Mouse (Mus musculus) 3T3-L1 (cell line): ENCODE data around the gene Pou2f1.

Experiments
- DNase-seq: peaks from one replicate; pipeline ENCODE4 v3.0.0-alpha.2; 2015; ENCODE audit warnings: low read depth, low spot score

Pou2f1 gene

GRCm38 (mm10) chr1:165848881-165849280, 153.6 kb downstream of the Pou2f1 start:
- DNase-seq, result no peak

GRCm38 (mm10) chr1:165848417-165848816, 154.1 kb downstream of the Pou2f1 start:
- no peak for DNase-seq

GRCm38 (mm10) chr1:165845366-165845765, 157.1 kb downstream of the Pou2f1 start:
- DNase-seq, result no peak

GRCm38 (mm10) chr1:165844956-165845355, 157.5 kb downstream of the Pou2f1 start:
- DNase-seq, result no peak

- no peak for DNase-seq
Observed at GRCm38 (mm10) chr1:165844466-165844951, 158.0 kb downstream of the Pou2f1 start.

DNA sequence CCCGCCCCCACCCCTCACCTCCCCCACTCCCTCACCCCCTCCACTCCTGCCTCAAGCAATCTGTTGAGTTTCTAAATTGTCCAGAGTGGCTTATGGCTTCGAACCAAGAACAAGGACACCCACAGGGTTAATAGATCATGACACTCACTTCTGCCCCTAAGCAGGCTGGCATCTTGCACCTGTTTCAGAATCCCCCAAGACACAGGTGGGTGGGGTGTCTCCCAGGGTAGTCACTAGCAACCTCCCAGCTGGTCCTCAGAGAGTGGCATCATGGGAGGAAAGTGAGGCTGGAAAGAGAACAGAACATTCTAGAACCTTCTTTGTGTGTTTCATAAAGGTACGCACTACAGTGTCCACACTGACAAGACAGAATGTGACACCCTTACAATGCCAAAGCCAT, 158.9 kb downstream of the Pou2f1 start:
- no peak for DNase-seq

GRCm38 (mm10) chr1:165842170-165842569, 160.3 kb downstream of the Pou2f1 start:
- no peak for DNase-seq

DNA sequence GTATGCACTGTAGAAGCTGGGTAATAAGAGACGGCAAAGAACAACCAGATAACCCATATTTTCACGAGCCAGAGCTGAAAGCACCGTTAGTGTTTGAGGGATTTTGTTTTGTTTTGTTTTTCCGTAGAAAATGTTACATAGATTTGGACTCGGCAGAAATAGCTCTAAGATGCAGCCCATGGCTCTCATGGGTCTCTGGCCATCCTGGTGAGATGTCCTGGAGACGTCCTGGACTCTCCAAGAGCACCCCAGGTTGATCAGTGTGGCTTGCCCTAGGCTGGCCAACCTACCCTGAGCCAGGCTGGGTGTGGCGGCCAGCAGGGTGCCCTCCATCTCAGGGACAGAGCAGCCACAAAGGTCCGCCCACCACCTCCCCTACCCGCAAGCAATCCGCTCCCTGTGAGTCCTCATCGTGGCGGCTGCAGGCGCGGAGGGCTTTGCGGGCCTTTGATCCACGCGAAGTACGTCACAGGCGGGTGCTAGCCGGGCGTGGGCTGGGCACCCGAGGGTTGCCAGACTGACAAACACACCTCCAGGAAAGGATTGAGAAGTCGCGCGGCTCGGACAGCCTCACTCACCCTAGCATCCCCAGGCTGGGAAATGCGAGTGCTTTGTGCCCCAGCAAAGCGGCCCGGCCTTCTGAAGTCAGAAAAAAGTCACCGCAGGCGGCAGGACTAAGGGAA, 161.8 kb downstream of the Pou2f1 start:
- DNase-seq, result no peak

DNA sequence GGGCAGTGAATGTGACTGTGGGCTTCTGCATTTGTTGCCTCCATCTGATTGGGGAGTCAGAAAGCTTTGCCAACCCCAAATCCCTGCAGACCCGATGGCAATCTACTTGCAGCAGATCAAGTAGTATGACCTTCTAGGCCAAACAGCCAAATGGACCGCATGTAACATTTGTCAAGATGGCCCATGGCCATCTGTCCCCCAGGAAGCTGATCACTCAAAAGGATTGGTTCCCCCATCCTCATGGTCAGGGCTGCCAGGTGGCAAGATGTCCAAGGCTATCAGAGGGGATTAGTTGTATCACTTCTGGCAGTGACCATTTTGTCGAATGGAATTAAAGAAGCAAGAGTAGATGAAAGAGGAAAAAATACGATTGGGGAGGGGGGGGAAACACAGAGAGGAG, 163.3 kb downstream of the Pou2f1 start:
- no peak for DNase-seq

- no peak for DNase-seq
Observed at GRCm38 (mm10) chr1:165837546-165837945, 164.9 kb downstream of the Pou2f1 start.

- DNase-seq, result peak; percentile 39
Observed at GRCm38 (mm10) chr1:165836461-165836860, 166.0 kb downstream of the Pou2f1 start.

DNA sequence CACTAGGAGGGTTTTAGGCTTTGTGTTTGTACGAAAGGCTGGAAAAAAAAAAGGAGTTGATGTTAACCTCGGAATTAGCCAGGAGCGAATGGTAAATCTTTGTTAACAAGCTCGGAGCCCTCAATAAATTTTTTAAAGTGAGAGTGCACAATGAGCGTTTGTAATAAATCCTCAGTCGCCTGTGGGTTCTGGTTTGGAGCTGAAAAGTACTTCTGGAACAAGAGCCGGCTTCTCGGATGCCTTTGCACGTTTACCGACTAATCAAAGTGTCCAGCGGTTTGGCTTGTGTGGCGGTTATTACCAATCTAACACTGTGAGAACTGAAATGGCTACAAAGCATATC, 167.9 kb downstream of the Pou2f1 start:
- no peak for DNase-seq

DNA sequence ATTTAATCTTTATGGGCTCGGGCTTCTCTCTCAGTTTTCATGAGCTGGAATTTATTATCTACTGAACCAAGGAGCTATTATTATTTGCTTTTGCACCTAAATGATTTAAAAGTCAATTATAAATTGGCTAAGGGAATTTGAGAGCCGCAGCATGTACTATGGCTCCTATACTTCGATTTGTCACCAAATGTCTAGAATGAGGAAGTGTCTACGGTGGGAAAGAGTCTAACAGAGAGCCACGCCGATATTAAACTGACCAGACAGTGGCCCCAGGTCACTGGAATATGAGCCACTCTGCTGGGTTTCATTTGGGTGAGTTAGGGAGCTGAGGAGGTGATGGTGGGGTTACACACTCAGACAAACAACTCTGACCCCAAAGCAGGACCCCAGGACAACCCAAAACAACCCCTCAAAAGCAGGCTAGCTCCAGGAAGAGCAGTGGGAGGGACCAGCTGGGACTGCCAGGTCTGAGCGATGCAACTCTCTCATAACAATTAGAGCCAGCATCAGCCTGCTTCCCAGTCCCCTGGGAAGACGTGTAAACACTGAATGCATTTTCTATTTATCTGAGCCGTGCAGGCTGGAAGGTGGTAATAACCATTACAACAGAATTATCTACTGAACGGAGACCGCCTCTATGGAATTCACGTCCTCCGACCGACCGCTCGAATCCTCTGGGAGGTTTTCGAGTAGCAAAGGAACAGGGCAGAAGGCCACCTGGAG, 168.4 kb downstream of the Pou2f1 start:
- no peak for DNase-seq

DNA sequence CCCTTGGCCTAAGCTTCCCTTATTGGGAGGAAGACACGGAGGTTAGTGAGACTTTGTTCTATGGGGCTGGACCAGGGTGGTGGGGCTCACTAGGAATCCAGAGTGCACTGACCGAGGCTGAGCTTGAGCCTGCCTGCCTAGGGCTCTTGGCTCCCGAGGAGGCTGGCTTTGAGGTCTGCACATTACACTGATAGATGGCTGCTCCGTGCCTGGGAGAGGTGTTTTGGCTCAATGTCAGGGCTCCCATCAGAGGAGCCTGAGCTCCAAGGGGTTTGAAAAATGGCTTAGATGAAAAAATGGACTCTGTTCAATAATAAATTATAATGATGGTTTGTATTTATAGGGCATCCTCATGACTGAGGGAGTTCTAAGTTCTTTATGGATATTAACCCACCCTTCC, 169.2 kb downstream of the Pou2f1 start:
- DNase-seq, result no peak

- no peak for DNase-seq
Observed at GRCm38 (mm10) chr1:165829890-165830289, 172.6 kb downstream of the Pou2f1 start.

DNA sequence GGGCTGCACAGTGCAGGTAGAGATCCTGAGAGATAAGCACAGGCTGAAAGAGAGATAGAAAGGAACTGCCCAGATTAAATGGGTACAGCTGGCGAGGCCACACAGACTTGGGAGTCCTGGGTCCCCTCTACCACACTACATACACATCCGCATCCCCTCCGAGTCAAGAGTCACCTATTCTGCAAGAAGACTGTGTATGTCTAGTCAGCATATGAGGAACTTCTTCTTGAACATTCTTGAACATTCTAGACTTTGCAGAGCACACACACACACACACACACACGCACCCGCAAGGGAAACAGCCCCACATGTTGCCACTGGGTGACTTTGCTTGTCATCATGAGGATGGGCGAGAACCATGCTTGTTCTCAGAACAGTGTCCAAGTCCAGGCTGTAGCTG, 173.9 kb downstream of the Pou2f1 start:
- DNase-seq, result no peak

- DNase-seq, result no peak
Observed at GRCm38 (mm10) chr1:165828173-165828572, 174.3 kb downstream of the Pou2f1 start.

DNA sequence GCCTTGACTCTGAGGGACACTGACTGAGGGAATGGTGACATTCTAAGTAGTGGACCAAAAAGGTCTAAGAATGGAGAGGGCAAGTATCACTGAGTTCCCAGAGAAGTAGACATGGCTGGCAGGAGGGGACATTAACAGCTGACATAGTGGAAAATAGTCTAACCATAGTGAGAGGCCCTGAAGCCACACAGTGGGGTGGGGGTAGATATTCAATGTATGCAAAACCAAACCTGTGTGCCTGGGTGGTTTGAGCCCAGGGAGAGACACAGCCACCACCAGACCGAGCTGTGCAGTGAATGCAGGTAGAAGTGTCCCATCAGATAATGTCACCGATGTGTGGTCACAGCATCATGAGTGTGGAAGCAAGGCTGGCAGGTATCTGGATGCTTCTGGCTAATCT, 180.4 kb downstream of the Pou2f1 start:
- DNase-seq, result no peak

DNA sequence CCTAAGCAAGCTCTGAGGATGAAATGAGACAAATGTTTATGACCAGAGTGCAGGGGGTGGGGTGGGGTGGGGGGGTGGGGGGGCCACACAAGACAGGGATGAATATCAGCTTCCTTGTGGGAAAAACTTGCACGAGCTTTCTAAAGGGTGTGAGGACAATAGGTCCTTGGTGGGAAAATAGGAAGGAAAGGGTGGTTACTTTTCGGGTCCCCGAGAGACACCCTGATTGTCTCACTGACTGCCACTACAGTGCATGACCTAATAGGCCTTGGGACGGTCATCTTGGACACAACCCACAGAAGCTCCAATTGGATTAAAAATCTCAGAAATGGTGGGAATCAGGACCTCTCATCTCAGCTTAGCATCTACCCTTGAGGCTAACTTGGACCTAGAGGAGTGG, 183.3 kb downstream of the Pou2f1 start:
- DNase-seq, result no peak

DNA sequence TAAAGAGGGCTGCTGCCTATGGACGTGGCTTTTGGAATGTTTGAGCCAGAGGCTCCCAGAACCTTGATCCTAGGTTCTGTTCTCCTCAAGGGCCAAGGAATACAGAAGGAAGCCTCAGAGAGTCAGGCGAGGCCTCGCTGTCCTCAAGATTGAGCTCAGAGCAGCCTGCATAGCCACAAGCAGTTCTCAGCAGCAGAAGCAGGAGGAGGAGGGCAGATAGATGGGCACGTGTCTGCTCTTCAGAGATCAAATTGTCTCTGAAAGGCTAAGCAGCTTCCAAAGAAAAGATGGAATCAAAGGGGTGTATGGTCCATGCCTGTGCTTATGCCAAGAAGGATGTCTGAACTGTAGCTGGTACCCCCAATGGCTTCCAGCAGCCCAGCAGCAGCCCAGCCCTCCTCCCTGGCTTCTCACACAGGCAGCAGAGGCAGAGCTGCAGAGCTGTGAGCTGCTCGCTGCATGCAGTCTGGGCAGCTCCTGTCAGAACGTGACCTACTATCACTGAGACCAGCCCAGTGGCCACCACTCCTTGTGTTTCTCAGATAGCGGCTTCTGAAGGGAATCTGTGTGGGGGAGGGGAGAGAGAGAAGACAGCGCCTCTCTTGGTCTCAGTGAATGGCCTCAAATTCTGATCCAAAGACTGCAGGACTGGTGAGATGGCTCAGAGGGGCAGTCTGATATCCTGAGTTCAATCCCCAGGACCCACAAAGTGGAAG, 184.2 kb downstream of the Pou2f1 start:
- no peak for DNase-seq

- DNase-seq, result no peak
Observed at GRCm38 (mm10) chr1:165817264-165817663, 185.2 kb downstream of the Pou2f1 start.

- no peak for DNase-seq
Observed at GRCm38 (mm10) chr1:165816391-165816790, 186.1 kb downstream of the Pou2f1 start.
